Mouse (Mus musculus) intestine, postnatal 0 days (tissue): ENCODE data around the gene Gm3629. TPM values are rescaled to one million over a fixed set of nuclear protein-coding genes. Genes with fewer than 3 reads are reported as not detected.
"Not testable (repeated sequence)": the region's sequence is repeated elsewhere in the genome, so short reads cannot be mapped to it uniquely, and the experiment has no call there.

Source experiments
- ATAC-seq: fragments of 200-750 bp; cut with Nextera tagmentation; 2 replicates; pipeline ENCODE4 v1.8.0; 2017; ENCODE audit warnings: mild to moderate bottlenecking, moderate TSS enrichment, moderate library complexity
- H3K27ac ChIP-seq: fragments of 300-500 bp; sonication (generic); 2 replicates; pipeline ENCODE4 v1.5.1; 2014; ENCODE audit warnings: mild to moderate bottlenecking, low read depth, low read length, moderate library complexity
- H3K27me3 ChIP-seq: fragments of 300-500 bp; sonication (generic); replicated peaks from 2 replicates; pipeline ENCODE4 v1.6.1; 2014; ENCODE audit warnings: low read length, mixed read lengths; ENCODE audit not compliant: control insufficient read depth, insufficient read depth
- H3K36me3 ChIP-seq: fragments of 300-500 bp; sonication (generic); 2 replicates; pipeline ENCODE4 v1.6.1; 2014; ENCODE audit warnings: mild to moderate bottlenecking, moderate library complexity; ENCODE audit not compliant: control insufficient read depth, insufficient read depth
- H3K4me1 ChIP-seq: fragments of 300-500 bp; sonication (generic); replicated peaks from 2 replicates; pipeline ENCODE4 v1.6.1; 2014; ENCODE audit warnings: antibody characterized with exemption, low read length, mixed read lengths; ENCODE audit not compliant: control insufficient read depth, insufficient read depth
- H3K4me2 ChIP-seq: fragments of 300-500 bp; sonication (generic); replicated peaks from 2 replicates; pipeline ENCODE4 v1.6.1; 2014; ENCODE audit warnings: low read depth, mild to moderate bottlenecking, moderate library complexity
- H3K4me3 ChIP-seq: fragments of 300-500 bp; sonication (generic); 2 replicates; pipeline ENCODE4 v1.5.1; 2014; ENCODE audit warnings: low read depth, low read length
- H3K9ac ChIP-seq: fragments of 300-500 bp; sonication (generic); 2 replicates; pipeline ENCODE4 v1.6.1; 2014; ENCODE audit warnings: mild to moderate bottlenecking, low read depth, low read length
- H3K9me3 ChIP-seq: fragments of 300-500 bp; sonication (generic); 2 replicates; pipeline ENCODE4 v1.6.1; 2016; ENCODE audit warnings: mixed run types; ENCODE audit not compliant: control insufficient read depth
- CTCF ChIP-seq: sonication (generic); IDR thresholded peaks from 2 replicates; pipeline ENCODE4 v1.5.1; 2016; ENCODE audit warnings: low read depth, mild to moderate bottlenecking, control low read depth, antibody characterized with exemption, moderate library complexity
- WGBS: fragments of 180-500 bp; shearing (Covaris S2); extraction: QIAGEN DNeasy Blood & Tissue Kit; methylation state at CpG from one replicate; pipeline ENCODE4 v1.1.7; 2014; 5-methylcytosine and 5-hydroxymethylcytosine counted together
- polyA plus RNA-seq: library from polyadenylated mRNA; unstranded; fragments of >200 nt; fragmentation: Nextera tagmentation; extraction: Ambion mirVana; gene quantifications from 2 replicates; pipeline ENCODE4 v1.2.1, GENCODE M21; 2015

The Gm3629 gene
- 0.29 TPM in 1 of 2 replicates, not detected in the other for polyA plus RNA-seq

GRCm38 (mm10) chr14:6590513-6590912 lies at the start of gene Gm3629:
TSS of gene Gm3629 (minus strand) at chr14:6590613.
- H3K27me3 ChIP-seq, H3K36me3 ChIP-seq, ATAC-seq, H3K4me1 ChIP-seq, H3K9ac ChIP-seq, H3K4me2 ChIP-seq, H3K9me3 ChIP-seq, H3K4me3 ChIP-seq, H3K27ac ChIP-seq: not testable (repeated sequence)
- 27% methylated on average over 1 of the region's 2 CpGs for WGBS

GRCm38 (mm10) chr14:6622318-6622717 lies 31.9 kb upstream of the Gm3629 start, which contains the start of gene Gm3460:
TSS of gene Gm3460 (minus strand) at chr14:6622418.
- WGBS = 38% methylated on average over 1 of the region's 2 CpGs
- H3K4me3 ChIP-seq = not testable (repeated sequence)

GRCm38 (mm10) chr14:6606436-6606835 lies 16.0 kb upstream of the Gm3629 start:
- not testable (repeated sequence) for H3K36me3 ChIP-seq, H3K4me1 ChIP-seq, H3K9ac ChIP-seq, H3K27me3 ChIP-seq, H3K4me3 ChIP-seq, H3K27ac ChIP-seq, H3K4me2 ChIP-seq, H3K9me3 ChIP-seq, ATAC-seq
- WGBS = no CpG with 5 or more reads among the region's 1 CpGs

More at GRCm38 (mm10) chr14:6622318-6622717, 31.9 kb upstream of the Gm3629 start, which contains the start of gene Gm3460:
- H3K36me3 ChIP-seq, H3K27me3 ChIP-seq, H3K4me2 ChIP-seq, H3K4me1 ChIP-seq, ATAC-seq, H3K27ac ChIP-seq, H3K9ac ChIP-seq, H3K9me3 ChIP-seq: not testable (repeated sequence)

- not testable (repeated sequence) for H3K36me3 ChIP-seq, H3K27ac ChIP-seq, H3K27me3 ChIP-seq, H3K9ac ChIP-seq, H3K4me1 ChIP-seq, ATAC-seq, H3K9me3 ChIP-seq
- peak overlapping the region; percentile 65 for H3K4me2 ChIP-seq
- H3K4me3 ChIP-seq = peak overlapping the region; percentile 18; the same call in 1 of the 2 replicates
- WGBS = 4% methylated on average over 18 of the region's 20 CpGs
- TF ChIP-seq CTCF = peak; percentile 60
These were observed 14.6 kb upstream of the Gm3629 start for GRCm38 (mm10) chr14:6605004-6605403.

GRCm38 (mm10) chr14:6604551-6604950 lies 14.1 kb upstream of the Gm3629 start:
- H3K4me2 ChIP-seq = peak overlapping the region; percentile 65
- H3K4me3 ChIP-seq = peak overlapping the region; percentile 18; the same call in 1 of the 2 replicates
- not testable (repeated sequence) for ATAC-seq, H3K27me3 ChIP-seq, H3K9ac ChIP-seq, H3K27ac ChIP-seq, H3K4me1 ChIP-seq, H3K9me3 ChIP-seq, H3K36me3 ChIP-seq
- 5% methylated on average over 16 of the region's 20 CpGs for WGBS

- ATAC-seq, H3K36me3 ChIP-seq, H3K4me3 ChIP-seq, H3K4me1 ChIP-seq, H3K27ac ChIP-seq, H3K9ac ChIP-seq, H3K4me2 ChIP-seq, H3K27me3 ChIP-seq, H3K9me3 ChIP-seq: not testable (repeated sequence)
- no CpG with 5 or more reads among the region's 2 CpGs for WGBS
These were observed 53.2 kb downstream of the Gm3629 start, which contains the start of gene Gm8356 for GRCm38 (mm10) chr14:6537190-6537589. TSS of gene Gm8356 (minus strand) at chr14:6537290.

Other genes starting within 250 kb of the Gm3629 start
- not detected in 2 replicates for gene Gm3618, start 246.9 kb downstream of the Gm3629 start, polyA plus RNA-seq
- gene Gm16440, start 200.3 kb downstream of the Gm3629 start, polyA plus RNA-seq = not detected in 2 replicates
- gene Gm3591, start 178.1 kb downstream of the Gm3629 start, polyA plus RNA-seq = 0.46 TPM in 1 of 2 replicates, not detected in the other
- not detected in 2 replicates for gene Gm3594, start 146.0 kb downstream of the Gm3629 start, polyA plus RNA-seq
- not detected in 2 replicates for gene Gm8356, start 53.3 kb downstream of the Gm3629 start, polyA plus RNA-seq
- gene Gm3460, start 31.8 kb upstream of the Gm3629 start, polyA plus RNA-seq = not detected in 2 replicates
- gene Gm10251, start 93.6 kb upstream of the Gm3629 start, polyA plus RNA-seq = 0.08 TPM in 1 of 2 replicates, not detected in the other
- not detected in 2 replicates for gene Gm8050, start 129.6 kb upstream of the Gm3629 start, polyA plus RNA-seq
- gene Gm3636, start 151.7 kb upstream of the Gm3629 start, polyA plus RNA-seq = 1.2 and 1.3 TPM in 2 replicates
- not detected in 2 replicates for gene Gm8362, start 183.8 kb upstream of the Gm3629 start, polyA plus RNA-seq
- not detected in 2 replicates for gene Gm3642, start 249.7 kb upstream of the Gm3629 start, polyA plus RNA-seq